Mouse (Mus musculus) liver, embryonic 15.5 days (tissue): ENCODE data around the gene Gm20481. TPM values are rescaled to one million over a fixed set of nuclear protein-coding genes. Genes with fewer than 3 reads are reported as not detected.
"Not testable (repeated sequence)": the region's sequence is repeated elsewhere in the genome, so short reads cannot be mapped to it uniquely, and the experiment has no call there.

Experiments
- ATAC-seq: fragments of 200-750 bp; cut with Nextera tagmentation; 2 replicates; pipeline ENCODE4 v1.8.0; 2017; ENCODE audit warnings: moderate number of reproducible peaks, mild to moderate bottlenecking, moderate library complexity; ENCODE audit not compliant: insufficient read depth
- H3K27ac ChIP-seq: fragments of 300-500 bp; sonication (generic); replicated peaks from 2 replicates; pipeline ENCODE4 v1.5.1; 2015; ENCODE audit warnings: mild to moderate bottlenecking, inconsistent platforms
- H3K27me3 ChIP-seq: fragments of 300-500 bp; sonication (generic); 2 replicates; pipeline ENCODE4 v1.6.1; 2015; ENCODE audit warnings: mild to moderate bottlenecking, inconsistent platforms
- H3K36me3 ChIP-seq: fragments of 300-500 bp; sonication (generic); replicated peaks from 2 replicates; pipeline ENCODE4 v1.6.1; 2015; ENCODE audit warnings: moderate library complexity, mild to moderate bottlenecking, inconsistent platforms
- H3K4me1 ChIP-seq: fragments of 300-500 bp; sonication (generic); replicated peaks from 2 replicates; pipeline ENCODE4 v1.6.1; 2015; ENCODE audit warnings: inconsistent platforms
- H3K4me2 ChIP-seq: fragments of 300-500 bp; sonication (generic); 2 replicates; pipeline ENCODE4 v1.6.1; 2015; ENCODE audit warnings: moderate library complexity, mild to moderate bottlenecking, inconsistent platforms
- H3K4me3 ChIP-seq: fragments of 300-500 bp; sonication (generic); replicated peaks from 2 replicates; pipeline ENCODE4 v1.5.1; 2015; ENCODE audit warnings: mild to moderate bottlenecking, inconsistent platforms
- H3K9ac ChIP-seq: fragments of 300-500 bp; sonication (generic); 2 replicates; pipeline ENCODE4 v1.6.1; 2015; ENCODE audit warnings: moderate library complexity, mild to moderate bottlenecking, inconsistent platforms
- H3K9me3 ChIP-seq: fragments of 300-500 bp; sonication (generic); replicated peaks from 2 replicates; pipeline ENCODE4 v1.6.1; 2016; ENCODE audit warnings: inconsistent platforms
- WGBS: fragments of 180-500 bp; shearing (Covaris S2); methylation state at CpG from one replicate; pipeline ENCODE4 v1.1.7; 2015; ENCODE audit warnings: mixed read lengths; ENCODE audit not compliant: insufficient replicate concordance; 5-methylcytosine and 5-hydroxymethylcytosine counted together
- polyA plus RNA-seq: library from polyadenylated mRNA; unstranded; fragments of >200 nt; fragmentation: Nextera tagmentation; extraction: Ambion mirVana; gene quantifications from 2 replicates; pipeline ENCODE4 v1.2.1, GENCODE M21; 2015

The Gm20481 gene
- 0.32 TPM in 1 of 2 replicates, not detected in the other for polyA plus RNA-seq

DNA sequence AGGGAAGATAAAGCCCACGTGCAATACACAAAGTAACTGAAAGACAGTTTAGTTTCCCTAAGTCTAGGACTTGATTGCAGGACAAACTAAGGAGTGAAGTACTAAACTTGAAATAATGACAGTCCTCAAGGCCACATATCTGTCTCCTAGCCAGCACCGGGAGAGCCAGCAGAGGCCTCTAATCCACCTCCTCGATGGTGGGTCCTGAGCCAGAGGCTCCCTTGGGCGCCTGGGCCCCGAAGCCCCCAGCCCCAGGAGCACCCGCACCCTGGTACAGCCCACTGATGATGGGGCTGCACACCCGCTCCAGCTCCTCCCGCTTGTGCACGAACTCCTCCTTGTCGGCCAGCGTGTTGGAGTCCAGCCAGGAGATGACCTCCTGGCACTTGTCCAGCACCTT lies at the start of gene Gm20481:
Gm20481 (plus strand) TSS at position 91 of the 400 bp plus-strand sequence.
- H3K4me1 ChIP-seq, H3K9me3 ChIP-seq, H3K4me3 ChIP-seq, H3K9ac ChIP-seq, H3K36me3 ChIP-seq, H3K27ac ChIP-seq, H3K4me2 ChIP-seq, ATAC-seq: not testable (repeated sequence)
- WGBS = 57% methylated on average over 8 of the region's 11 CpGs
- peaks cover 82% of the 10 kb centered on the region for H3K27me3 ChIP-seq

DNA sequence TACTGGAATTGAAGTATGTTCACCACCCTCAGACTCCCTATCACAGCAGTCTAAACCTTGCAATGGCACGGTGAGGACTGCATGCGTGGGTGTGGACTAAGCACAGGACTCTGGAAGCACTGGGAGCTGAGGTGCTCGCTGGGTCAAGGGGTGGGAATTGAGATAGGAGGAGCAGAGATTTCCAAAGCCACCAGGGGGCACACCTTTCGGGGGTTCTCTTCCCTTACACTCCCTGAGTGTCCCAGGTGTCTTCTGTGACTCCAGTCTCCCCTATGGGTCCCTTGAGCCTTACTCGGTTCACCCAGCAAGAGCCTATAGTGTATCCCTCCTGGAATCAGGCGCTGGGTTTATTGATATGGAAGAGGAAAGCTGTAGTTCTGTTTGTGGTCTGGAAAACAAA lies 46.8 kb upstream of the Gm20481 start:
- WGBS = 38% methylated on average over 6 of the region's 6 CpGs
- Histone ChIP-seq H3K4me2 (no peak overlapping the region), H3K9ac (no peak overlapping the region), H3K27ac (no peak overlapping the region), H3K27me3 (no peaks in the 10 kb centered on the region), H3K4me3 (no peak overlapping the region), H3K36me3 (no peaks in the 10 kb centered on the region), H3K9me3 (no peaks in the 10 kb centered on the region), H3K4me1 (peaks cover 11% of the 10 kb centered on the region)
- no peak for ATAC-seq

DNA sequence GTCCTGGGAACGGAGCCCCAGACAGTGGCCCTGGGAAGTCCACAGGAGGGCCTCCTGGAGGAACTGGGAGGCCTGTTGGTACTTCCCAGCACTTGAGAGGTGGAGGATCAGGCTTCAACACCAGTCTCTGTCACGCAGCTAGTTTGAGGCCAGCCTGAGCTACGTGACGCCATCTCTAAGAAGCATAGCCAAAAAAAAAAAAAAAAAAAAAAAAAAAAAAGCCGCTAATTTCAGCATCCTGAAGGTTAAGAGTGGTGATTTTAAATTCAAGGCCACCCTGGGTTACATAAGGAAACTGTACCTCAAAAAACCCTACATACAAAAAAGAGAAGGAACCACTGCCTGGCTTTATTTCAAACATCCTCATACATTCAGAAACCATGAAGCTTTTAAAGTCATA lies 45.5 kb upstream of the Gm20481 start:
- Histone ChIP-seq H3K9ac (no peak overlapping the region), H3K9me3 (no peaks in the 10 kb centered on the region), H3K36me3 (no peaks in the 10 kb centered on the region), H3K27me3 (no peaks in the 10 kb centered on the region), H3K27ac (no peak overlapping the region), H3K4me2 (no peak overlapping the region), H3K4me1 (peaks cover 11% of the 10 kb centered on the region), H3K4me3 (no peak overlapping the region)
- ATAC-seq = no peak
- WGBS = 51% methylated on average over 5 of the region's 5 CpGs

DNA sequence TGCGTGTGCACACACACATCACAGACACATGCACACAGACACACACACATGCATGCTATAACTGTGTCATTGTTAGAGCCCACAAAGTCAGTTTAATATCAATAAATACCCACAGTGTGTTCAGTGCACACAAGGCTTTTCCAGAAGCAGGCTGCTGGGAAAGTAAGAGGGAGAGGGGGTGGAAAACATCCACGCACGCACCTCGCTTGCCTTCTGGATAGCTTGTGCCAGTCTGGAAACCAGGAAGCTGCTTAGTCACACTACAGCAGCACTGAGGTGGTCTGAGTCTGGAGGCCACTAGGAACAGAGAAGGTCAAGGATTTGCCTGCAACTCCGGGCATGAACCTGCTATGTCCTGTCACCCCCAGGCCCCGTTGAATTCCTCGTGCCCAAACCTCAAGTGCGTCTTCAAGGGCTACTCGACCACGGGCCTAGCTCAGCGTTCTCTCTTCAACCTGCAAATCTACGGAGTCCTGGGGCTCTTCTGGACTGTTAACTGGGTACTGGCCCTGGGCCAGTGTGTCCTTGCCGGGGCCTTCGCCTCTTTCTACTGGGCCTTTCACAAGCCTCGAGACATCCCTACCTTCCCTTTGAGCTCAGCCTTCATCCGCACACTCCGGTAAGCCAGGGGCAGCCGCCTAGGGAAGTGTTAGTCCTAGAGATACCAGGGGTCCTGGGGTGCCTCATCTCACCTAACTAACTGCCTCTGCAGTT lies 42.2 kb upstream of the Gm20481 start:
- 70% methylated on average over 18 of the region's 18 CpGs for WGBS
- Histone ChIP-seq H3K4me2 (no peak overlapping the region), H3K9ac (no peak overlapping the region), H3K4me3 (no peak overlapping the region), H3K27me3 (no peaks in the 10 kb centered on the region), H3K9me3 (no peaks in the 10 kb centered on the region), H3K27ac (no peak overlapping the region), H3K36me3 (no peaks in the 10 kb centered on the region), H3K4me1 (peaks cover 33% of the 10 kb centered on the region)
- no peak for ATAC-seq

DNA sequence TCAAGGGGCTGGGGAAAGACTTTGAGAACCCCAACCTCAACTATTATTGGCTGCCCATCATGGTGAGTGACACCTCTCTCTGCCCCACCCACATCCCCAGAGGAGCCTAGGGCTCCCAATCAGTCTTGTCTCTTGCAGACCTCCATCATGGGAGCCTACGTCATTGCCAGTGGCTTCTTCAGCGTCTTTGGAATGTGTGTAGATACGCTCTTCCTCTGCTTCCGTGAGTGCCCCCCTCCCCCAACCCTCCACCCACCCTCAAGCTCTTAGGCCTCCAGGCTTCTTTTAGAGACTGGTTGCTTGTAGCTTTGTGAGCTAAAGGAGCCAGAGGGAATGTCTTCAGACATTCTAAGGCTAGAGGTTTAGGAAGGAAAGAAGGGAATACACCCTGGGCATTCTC lies 40.9 kb upstream of the Gm20481 start:
- Histone ChIP-seq H3K4me3 (no peak overlapping the region), H3K9me3 (no peaks in the 10 kb centered on the region), H3K4me2 (no peak overlapping the region), H3K36me3 (0 out of 2 replicates have a peak, but pooled peaks cover 4% of the 10 kb centered on the region), H3K27me3 (no peaks in the 10 kb centered on the region), H3K4me1 (peaks cover 31% of the 10 kb centered on the region), H3K27ac (no peak overlapping the region), H3K9ac (no peak overlapping the region)
- WGBS = 63% methylated on average over 4 of the region's 4 CpGs
- no peak for ATAC-seq

DNA sequence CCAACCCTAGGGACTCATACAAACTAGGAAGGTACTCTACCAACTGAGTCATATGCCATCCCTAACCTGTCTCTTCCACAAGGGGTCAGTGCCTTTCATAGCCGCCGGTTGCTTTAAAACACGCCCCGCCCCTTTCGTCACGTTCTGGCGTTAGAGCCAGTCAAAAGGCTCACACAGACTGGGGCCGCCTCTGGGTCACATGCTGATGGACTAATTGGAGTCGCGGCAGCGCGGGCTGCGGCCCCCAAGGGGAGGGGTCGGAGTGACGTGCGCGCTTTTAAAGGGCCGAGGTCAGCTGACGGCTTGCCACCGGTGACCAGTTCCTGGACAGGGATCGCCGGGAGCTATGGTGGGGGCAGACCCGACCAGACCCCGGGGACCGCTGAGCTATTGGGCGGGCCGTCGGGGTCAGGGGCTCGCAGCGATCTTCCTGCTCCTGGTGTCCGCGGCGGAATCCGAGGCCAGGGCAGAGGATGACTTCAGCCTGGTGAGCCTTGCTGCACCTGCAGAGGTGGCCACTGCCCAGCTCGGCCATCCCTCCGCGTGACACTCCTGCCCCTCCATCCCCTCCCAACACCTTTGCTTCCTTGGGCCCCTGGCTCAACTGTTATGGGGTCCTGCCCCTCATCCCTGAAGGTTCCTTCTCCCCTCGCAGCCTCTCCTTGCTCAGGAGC lies 38.5 kb upstream of the Gm20481 start, which contains the start of gene Neu1:
Neu1 (plus strand) TSS at position 193 of the 674 bp plus-strand sequence.
- peak within 1 kb of the TSS; percentile 59 for H3K27ac ChIP-seq

DNA sequence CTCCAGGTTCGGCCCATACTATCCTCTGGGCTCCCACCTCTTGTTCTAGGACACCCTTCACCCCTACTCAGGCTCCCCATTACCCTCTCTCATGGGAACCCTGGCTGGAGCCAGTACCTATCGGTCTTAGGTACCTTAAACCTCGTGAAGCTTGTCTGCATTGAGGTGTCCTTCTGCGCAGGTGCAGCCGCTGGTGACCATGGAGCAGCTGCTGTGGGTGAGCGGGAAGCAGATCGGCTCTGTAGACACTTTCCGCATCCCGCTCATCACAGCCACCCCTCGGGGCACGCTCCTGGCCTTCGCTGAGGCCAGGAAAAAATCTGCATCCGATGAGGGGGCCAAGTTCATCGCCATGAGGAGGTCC lies 38.0 kb upstream of the Gm20481 start:
- peak overlapping the region; percentile 59 for H3K27ac ChIP-seq
- no peaks in the 10 kb centered on the region for H3K27me3 ChIP-seq
- WGBS = 9% methylated on average over 14 of the region's 14 CpGs
- peaks cover 37% of the 10 kb centered on the region for H3K4me1 ChIP-seq
- H3K9ac ChIP-seq = peak overlapping the region; percentile 63
- H3K9me3 ChIP-seq = no peaks in the 10 kb centered on the region
- H3K4me3 ChIP-seq = peak overlapping the region; percentile 69
- peak overlapping the region; percentile 95 for H3K4me2 ChIP-seq
- H3K36me3 ChIP-seq = 0 out of 2 replicates have a peak, but pooled peaks cover 4% of the 10 kb centered on the region
- peak; percentile 15; the same call in 1 of the 2 replicates for ATAC-seq

More for the DNA sequence above, 38.5 kb upstream of the Gm20481 start, which contains the start of gene Neu1:
- WGBS = under 1% methylated on average over 38 of the region's 38 CpGs
- Histone ChIP-seq H3K9me3 (no peaks in the 10 kb centered on the region), H3K36me3 (0 out of 2 replicates have a peak, but pooled peaks cover 4% of the 10 kb centered on the region), H3K9ac (peak within 1 kb of the TSS; percentile 63), H3K4me3 (peak within 1 kb of the TSS; percentile 69), H3K4me2 (peak within 1 kb of the TSS; percentile 95), H3K4me1 (peaks cover 37% of the 10 kb centered on the region), H3K27me3 (no peaks in the 10 kb centered on the region)
- peak; percentile 92 for ATAC-seq

DNA sequence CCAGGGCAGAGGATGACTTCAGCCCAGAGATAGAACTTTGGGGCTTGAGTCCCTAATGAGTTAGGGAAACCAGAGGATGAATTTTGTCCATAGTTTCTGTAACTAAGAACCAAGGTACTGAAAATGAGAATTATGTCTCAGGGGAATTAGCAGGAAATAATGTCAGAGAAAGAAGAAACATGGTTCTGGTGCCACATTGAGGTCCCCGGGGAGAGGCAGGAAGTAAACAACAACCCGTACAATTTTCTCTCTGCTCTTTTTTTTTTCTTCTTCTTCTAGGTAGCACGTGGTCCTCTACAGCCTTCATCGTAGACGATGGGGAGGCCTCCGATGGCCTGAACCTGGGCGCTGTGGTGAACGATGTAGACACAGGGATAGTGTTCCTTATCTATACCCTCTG lies 37.4 kb upstream of the Gm20481 start:
- peaks cover 37% of the 10 kb centered on the region for H3K4me1 ChIP-seq
- no peak for ATAC-seq
- H3K4me2 ChIP-seq = peak overlapping the region; percentile 95
- H3K4me3 ChIP-seq = peak overlapping the region; percentile 69
- H3K9ac ChIP-seq = peak overlapping the region; percentile 63; the same call in 1 of the 2 replicates
- H3K27me3 ChIP-seq = no peaks in the 10 kb centered on the region
- no peaks in the 10 kb centered on the region for H3K9me3 ChIP-seq
- 63% methylated on average over 8 of the region's 8 CpGs for WGBS
- no peak overlapping the region for H3K27ac ChIP-seq
- H3K36me3 ChIP-seq = 0 out of 2 replicates have a peak, but pooled peaks cover 4% of the 10 kb centered on the region

DNA sequence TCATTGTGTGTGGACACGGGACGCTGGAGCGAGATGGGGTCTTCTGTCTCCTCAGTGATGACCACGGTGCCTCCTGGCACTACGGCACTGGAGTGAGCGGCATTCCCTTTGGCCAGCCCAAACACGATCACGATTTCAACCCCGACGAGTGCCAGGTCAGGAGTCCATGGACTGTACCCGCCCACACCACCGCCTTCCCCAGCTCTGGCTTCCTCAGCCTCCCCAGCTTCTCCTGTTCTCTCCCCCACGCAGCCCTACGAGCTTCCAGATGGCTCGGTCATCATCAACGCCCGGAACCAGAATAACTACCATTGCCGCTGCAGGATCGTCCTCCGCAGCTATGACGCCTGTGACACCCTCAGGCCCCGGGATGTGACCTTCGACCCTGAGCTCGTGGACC lies 35.7 kb upstream of the Gm20481 start:
- Histone ChIP-seq H3K4me1 (peaks cover 42% of the 10 kb centered on the region), H3K36me3 (0 out of 2 replicates have a peak, but pooled peaks cover 4% of the 10 kb centered on the region), H3K27ac (peak overlapping the region; percentile 58; the same call in 1 of the 2 replicates), H3K9me3 (no peaks in the 10 kb centered on the region), H3K9ac (0 out of 2 replicates have a peak overlapping the region, but pooled peaks have one; percentile 18), H3K4me2 (peak overlapping the region; percentile 47), H3K4me3 (peak overlapping the region; percentile 11; the same call in 1 of the 2 replicates), H3K27me3 (no peaks in the 10 kb centered on the region)
- no peak for ATAC-seq
- 70% methylated on average over 24 of the region's 24 CpGs for WGBS

DNA sequence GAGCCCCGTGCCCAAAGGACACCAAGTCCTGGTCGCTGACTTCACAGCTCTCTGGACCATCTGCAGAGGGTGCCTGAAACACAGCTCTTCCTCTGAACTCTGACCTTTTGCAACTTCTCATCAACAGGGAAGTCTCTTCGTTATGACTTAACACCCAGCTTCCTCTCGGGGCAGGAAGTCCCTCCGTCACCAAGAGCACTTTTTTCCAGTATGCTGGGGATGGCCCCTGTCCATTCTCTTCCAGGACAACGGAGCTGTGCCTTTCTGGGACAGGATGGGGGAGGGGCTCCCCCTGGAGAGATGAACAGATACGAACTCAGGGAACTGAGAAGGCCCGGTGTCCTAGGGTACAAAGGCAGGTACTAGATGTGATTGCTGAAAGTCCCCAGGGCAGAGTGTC lies 34.9 kb upstream of the Gm20481 start:
- Histone ChIP-seq H3K36me3 (0 out of 2 replicates have a peak, but pooled peaks cover 4% of the 10 kb centered on the region), H3K27me3 (no peaks in the 10 kb centered on the region), H3K9ac (no peak overlapping the region), H3K9me3 (no peaks in the 10 kb centered on the region), H3K4me1 (peaks cover 42% of the 10 kb centered on the region), H3K27ac (0 out of 2 replicates have a peak overlapping the region, but pooled peaks have one; percentile 58), H3K4me2 (peak overlapping the region; percentile 47), H3K4me3 (no peak overlapping the region)
- no peak for ATAC-seq
- 39% methylated on average over 8 of the region's 8 CpGs for WGBS

DNA sequence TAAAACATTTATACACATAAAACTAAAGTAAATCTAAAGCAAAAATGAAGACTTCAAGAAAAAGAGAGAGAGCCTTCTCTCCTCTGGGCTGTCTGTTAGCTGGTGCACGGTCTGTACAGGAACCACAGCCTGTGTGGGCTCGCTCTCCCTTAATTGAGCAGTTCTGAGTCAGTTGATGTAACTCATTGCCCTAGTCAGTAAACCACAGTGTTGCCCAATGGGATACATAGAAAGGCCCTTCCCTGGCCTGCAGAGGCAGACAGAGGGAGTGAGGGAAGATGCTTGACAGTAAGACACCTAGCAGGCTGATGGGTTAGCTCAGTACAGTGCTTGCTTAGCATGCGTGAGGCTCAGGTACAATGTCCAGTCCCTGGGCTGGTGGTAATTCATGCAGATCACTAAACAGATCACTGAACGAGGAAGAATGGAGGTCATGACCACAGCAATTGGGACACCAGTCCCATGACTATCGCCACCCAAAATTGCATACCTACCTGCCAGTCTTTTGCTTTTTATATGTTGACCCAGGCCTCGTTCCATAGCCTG lies 31.7 kb upstream of the Gm20481 start:
- no peaks in the 10 kb centered on the region for H3K27me3 ChIP-seq
- H3K27ac ChIP-seq = no peak overlapping the region
- no peak for ATAC-seq
- 0 out of 2 replicates have a peak, but pooled peaks cover under 1% of the 10 kb centered on the region for H3K36me3 ChIP-seq
- H3K4me3 ChIP-seq = no peak overlapping the region
- no peak overlapping the region for H3K4me2 ChIP-seq
- H3K9me3 ChIP-seq = no peaks in the 10 kb centered on the region
- 61% methylated on average over 6 of the region's 6 CpGs for WGBS
- no peak overlapping the region for H3K9ac ChIP-seq
- H3K4me1 ChIP-seq = peaks cover 29% of the 10 kb centered on the region
